13 mouse cellular contexts compared by ENCODE assay signal in the genomic region with DNA sequence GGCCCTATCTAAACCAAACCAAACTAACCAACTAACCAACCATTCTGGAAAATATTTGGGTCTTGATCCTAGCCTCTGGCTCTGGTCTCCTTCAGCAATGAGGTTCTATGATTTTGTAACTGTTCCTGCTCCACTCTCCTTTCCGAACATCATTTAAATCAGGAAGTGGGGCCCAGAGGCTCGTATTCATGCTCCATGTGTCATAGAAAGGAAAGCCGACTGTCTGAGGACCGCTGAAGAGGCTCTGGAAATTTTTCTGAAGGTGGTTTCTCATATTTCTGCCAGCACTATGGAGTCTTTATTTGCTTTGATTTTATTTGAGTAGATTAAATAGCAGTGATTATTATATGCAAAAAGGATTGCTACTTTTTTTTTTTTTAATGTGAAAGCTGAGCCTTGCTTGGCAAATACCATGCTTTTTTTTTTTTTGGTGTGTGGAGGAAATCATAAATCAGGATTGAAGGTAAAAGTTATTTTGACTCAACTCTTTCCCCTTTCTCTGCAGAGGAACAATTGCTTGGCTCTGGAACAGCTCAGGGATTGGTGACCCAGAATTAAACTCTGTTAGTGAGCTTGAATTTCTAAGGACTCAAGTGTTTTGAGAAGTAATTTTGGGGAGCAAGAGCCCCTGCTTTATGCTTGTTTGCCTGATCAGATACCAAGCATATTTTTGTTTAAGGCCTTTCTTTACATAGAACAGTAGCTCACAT. TPM values are rescaled to one million over a fixed set of nuclear protein-coding genes. Genes with fewer than 3 reads are reported as not detected.
DNase-seq lines count a peak whose midpoint lies in the region; ATAC-seq lines count a peak whose summit lies in the region.
"Had no signal": no experiment of that assay in that cellular context is flagged by ENCODE, and none has a peak within 500 bp of the region (broad histone marks: within the 10 kb centered on the region; RNA-seq: fewer than 3 reads in every experiment).

No protein-coding gene starts in this region.

- 64% methylated on average over 4 of the region's 4 CpGs for WGBS in heart, embryonic 10.5 days
- WGBS in lung, embryonic 16.5 days: 12% methylated on average over 4 of the region's 4 CpGs
- WGBS in limb, embryonic 13.5 days: 14% methylated on average over 4 of the region's 4 CpGs
- 24% methylated on average over 4 of the region's 4 CpGs for WGBS in stomach, embryonic 15.5 days

- DNase-seq in heart, embryonic 10.5 days (ENCODE audit: low spot score): no peak
- DNase-seq in heart, postnatal 4 days: no peak
- no peak for DNase-seq in lung, postnatal 25 days (ENCODE audit: low spot score)
- no peak for DNase-seq in Muller cell, postnatal 12 days (ENCODE audit: inconsistent ontology term)
- no peak for DNase-seq in thymus, adult 18-20 months
- DNase-seq: B cell, adult 2 months had no signal

- H3K4me3 ChIP-seq in heart, embryonic 10.5 days: no peak overlapping the region
- H3K4me3 ChIP-seq in lung, embryonic 16.5 days (ENCODE audit: low read length): no peak overlapping the region
- H3K4me3 ChIP-seq in limb, embryonic 13.5 days: no peak overlapping the region
- H3K4me3 ChIP-seq in stomach, embryonic 15.5 days (replicated peaks): no peak overlapping the region

- no peaks in the 10 kb centered on the region for H3K27me3 ChIP-seq in heart, embryonic 10.5 days (ENCODE audit: insufficient read depth, poor library complexity, severe bottlenecking)
- H3K27me3 ChIP-seq in lung, embryonic 16.5 days (ENCODE audit: control insufficient read depth, insufficient read depth, low read depth, low read length): no peaks in the 10 kb centered on the region
- no peaks in the 10 kb centered on the region for H3K27me3 ChIP-seq in limb, embryonic 13.5 days
- no peaks in the 10 kb centered on the region for H3K27me3 ChIP-seq in stomach, embryonic 15.5 days (replicated peaks)
- H3K27me3 ChIP-seq: Patski had no signal

- peak overlapping the region; percentile 78; the same call in 1 of the 2 replicates for H3K27ac ChIP-seq in heart, embryonic 10.5 days
- H3K27ac ChIP-seq in lung, embryonic 16.5 days (ENCODE audit: low read length): peak overlapping the region; percentile 82
- H3K27ac ChIP-seq in limb, embryonic 13.5 days: peak overlapping the region; percentile 82
- peak overlapping the region; percentile 77 for H3K27ac ChIP-seq in stomach, embryonic 15.5 days

- H3K4me1 ChIP-seq in heart, embryonic 10.5 days: peaks cover 55% of the 10 kb centered on the region
- H3K4me1 ChIP-seq in lung, embryonic 16.5 days (replicated peaks; ENCODE audit: control insufficient read depth, insufficient read depth, low read length): peaks cover 41% of the 10 kb centered on the region
- peaks cover 48% of the 10 kb centered on the region for H3K4me1 ChIP-seq in limb, embryonic 13.5 days
- peaks cover 13% of the 10 kb centered on the region for H3K4me1 ChIP-seq in stomach, embryonic 15.5 days

- no peak overlapping the region for H3K9ac ChIP-seq in lung, embryonic 16.5 days (ENCODE audit: low read length)
- H3K9ac ChIP-seq in limb, embryonic 13.5 days: no peak overlapping the region
- no peak overlapping the region for H3K9ac ChIP-seq in stomach, embryonic 15.5 days

- H3K36me3 ChIP-seq in heart, embryonic 10.5 days: no peaks in the 10 kb centered on the region
- H3K36me3 ChIP-seq in lung, embryonic 16.5 days (ENCODE audit: control insufficient read depth, insufficient read depth, low read length): no peaks in the 10 kb centered on the region
- H3K36me3 ChIP-seq in limb, embryonic 13.5 days: peaks cover 4% of the 10 kb centered on the region
- H3K36me3 ChIP-seq in stomach, embryonic 15.5 days: 0 out of 2 replicates have a peak, but pooled peaks cover 3% of the 10 kb centered on the region

- peak; percentile 59 for ATAC-seq in lung, embryonic 16.5 days (ENCODE audit: low read depth)
- ATAC-seq in limb, embryonic 13.5 days (ENCODE audit: low FRiP score, low read depth): peak; percentile 28; the same call in 1 of the 2 replicates
- no peak for ATAC-seq in stomach, embryonic 15.5 days (ENCODE audit: insufficient read depth, low FRiP score, low read depth)

- H3K4me2 ChIP-seq in lung, embryonic 16.5 days (ENCODE audit: low read depth, low read length): peak overlapping the region; percentile 19; the same call in 1 of the 2 replicates
- no peak overlapping the region for H3K4me2 ChIP-seq in limb, embryonic 13.5 days (replicated peaks)
- no peak overlapping the region; the same call in 1 of the 2 replicates for H3K4me2 ChIP-seq in stomach, embryonic 15.5 days

- H3K9me3 ChIP-seq in heart, embryonic 10.5 days: no peaks in the 10 kb centered on the region
- no peaks in the 10 kb centered on the region for H3K9me3 ChIP-seq in lung, embryonic 16.5 days (ENCODE audit: control insufficient read depth, low read length)
- no peaks in the 10 kb centered on the region for H3K9me3 ChIP-seq in limb, embryonic 13.5 days
- H3K9me3 ChIP-seq in stomach, embryonic 15.5 days: no peaks in the 10 kb centered on the region

RNA-seq across cellular contexts. Expression of a gene that starts 25.4 kb away (rescaled TPM):
- polyA plus RNA-seq in heart, embryonic 10.5 days (2016; fragmentation: Nextera tagmentation; extraction: Ambion mirVana): 67.3 and 88.3 TPM in 2 replicates
- total RNA-seq in heart, postnatal 4 days (2021): 100 to 1,000 TPM in 1 of 2 experiments, 10 to 100 TPM in 1; 95.3 to 106 TPM
- 46.8 and 50.5 TPM in 2 replicates for polyA plus RNA-seq in lung, embryonic 16.5 days (2015; fragmentation: Nextera tagmentation; extraction: Ambion mirVana)
- 61.1 and 68.5 TPM in 2 replicates for polyA plus RNA-seq in limb, embryonic 13.5 days (2015; fragmentation: Nextera tagmentation; extraction: Ambion mirVana)
- 40.9 and 42.8 TPM in 2 replicates for polyA plus RNA-seq in stomach, embryonic 15.5 days (2015; fragmentation: Nextera tagmentation; extraction: Ambion mirVana)

RNA-seq across cellular contexts. Expression of a gene that starts 40.6 kb away (rescaled TPM):
- 0.22 and 0.33 TPM in 2 replicates for polyA plus RNA-seq in heart, embryonic 10.5 days (2016; fragmentation: Nextera tagmentation; extraction: Ambion mirVana)
- not detected for total RNA-seq in heart, postnatal 4 days (2021)
- 0.14 and 0.20 TPM in 2 replicates for polyA plus RNA-seq in lung, embryonic 16.5 days (2015; fragmentation: Nextera tagmentation; extraction: Ambion mirVana)
- 0.18 and 0.31 TPM in 2 replicates for polyA plus RNA-seq in limb, embryonic 13.5 days (2015; fragmentation: Nextera tagmentation; extraction: Ambion mirVana)
- polyA plus RNA-seq in stomach, embryonic 15.5 days (2015; fragmentation: Nextera tagmentation; extraction: Ambion mirVana): 0.12 and 0.18 TPM in 2 replicates
- total RNA-seq: left cerebral cortex, postnatal 36 days had no signal
- polyA plus RNA-seq: brain, embryonic 14.5 days; embryonic facial prominence, embryonic 11.5 days; Patski had no signal
